Mouse (Mus musculus) small intestine, adult 2 months (tissue): Measurements from ENCODE around the gene Cyp27a1.

Experiments used
- CTCF ChIP-seq: fragments of 200-500 bp; IDR thresholded peaks from 2 replicates; pipeline ENCODE4 v1.5.1; 2012; ENCODE audit warnings: low read depth, mild to moderate bottlenecking, control low read depth, inconsistent platforms, low read length, moderate library complexity, mixed read lengths; ENCODE audit not compliant: insufficient replicate concordance, insufficient read length; ENCODE audit errors: extremely low read depth
- POLR2A ChIP-seq: fragments of 200-500 bp; IDR thresholded peaks from 2 replicates; pipeline ENCODE4 v1.6.1; 2012; ENCODE audit warnings: low read depth, mild to moderate bottlenecking, control low read depth, inconsistent platforms, low read length, moderate library complexity

- TF ChIP-seq CTCF: no peak
- no peak for TF ChIP-seq POLR2A
Observed at GRCm38 (mm10) chr1:74771467-74771844, 58.1 kb downstream of the Cyp27a1 start.
